Mouse (Mus musculus) heart, adult 2 months (tissue): Measurements from ENCODE around the gene Zfp651. TPM values are rescaled to one million over a fixed set of nuclear protein-coding genes. Genes with fewer than 3 reads are reported as not detected.

Experiments used
- DNase-seq, 2 experiments: peaks; one replicate each; pipeline ENCODE4 v3.0.0; 2021
- H3K27ac ChIP-seq: fragments of 200-600 bp; 2 replicates; pipeline ENCODE4 v1.8.1; 2022
- H3K27me3 ChIP-seq: fragments of 200-500 bp; 2 replicates; pipeline ENCODE4 v1.6.1; 2012; ENCODE audit warnings: mild to moderate bottlenecking, low read length, inconsistent platforms, mixed read lengths; ENCODE audit not compliant: control insufficient read depth, insufficient read depth
- H3K36me3 ChIP-seq: fragments of 200-500 bp; 2 replicates; pipeline ENCODE4 v1.6.1; 2012; ENCODE audit warnings: low read length, inconsistent platforms; ENCODE audit not compliant: control insufficient read depth, insufficient read depth
- H3K4me1 ChIP-seq: fragments of 200-500 bp; 2 replicates; pipeline ENCODE4 v1.6.1; 2011; ENCODE audit warnings: low read length; ENCODE audit not compliant: control insufficient read depth, insufficient read depth
- H3K4me3 ChIP-seq: fragments of 200-600 bp; 2 replicates; pipeline ENCODE4 v1.8.1; 2022
- H3K79me2 ChIP-seq: fragments of 200-500 bp; replicated peaks from 2 replicates; pipeline ENCODE4 v1.6.1; 2012; ENCODE audit warnings: mild to moderate bottlenecking, inconsistent platforms, low read length, moderate library complexity, mixed read lengths; ENCODE audit not compliant: control insufficient read depth, insufficient read depth
- H3K9ac ChIP-seq: fragments of 200-500 bp; 2 replicates; pipeline ENCODE4 v1.6.1; 2012; ENCODE audit warnings: low read depth, mild to moderate bottlenecking, control low read depth, inconsistent platforms, low read length, mixed read lengths
- CTCF ChIP-seq: fragments of 200-600 bp; IDR thresholded peaks from 2 replicates; pipeline ENCODE4 v1.8.1; 2022; ENCODE audit warnings: antibody characterized with exemption, mild to moderate bottlenecking, moderate library complexity
- EP300 ChIP-seq: fragments of 200-500 bp; IDR thresholded peaks from 2 replicates; pipeline ENCODE4 v1.6.1; 2011; ENCODE audit warnings: low read depth, low read length, control low read depth; ENCODE audit not compliant: insufficient read depth
- POLR2A ChIP-seq: fragments of 200-500 bp; IDR thresholded peaks from 2 replicates; pipeline ENCODE4 v1.6.1; 2011; ENCODE audit warnings: mild to moderate bottlenecking, low read depth, low read length, control low read depth; ENCODE audit not compliant: insufficient read depth
- WGBS: fragments of 180-500 bp; shearing (Covaris S2); methylation state at CpG from one replicate; pipeline ENCODE4 v1.1.7; 2018; 5-methylcytosine and 5-hydroxymethylcytosine counted together
- intact Hi-C: fragments of 180-260 bp; cut with DNase I; formaldehyde crosslinking; loops from one replicate; pipeline ENCODE4 v1.15.1; 2025
- polyA plus RNA-seq: library from polyadenylated mRNA; depleted of rRNA; stranded (reverse); fragments of >200 nt; gene quantifications from 2 replicates; pipeline ENCODE4 v1.2.3, GENCODE M21; 2012
- total RNA-seq, 2 experiments: library from RNA; stranded (reverse); gene quantifications; 2 replicates each; pipeline ENCODE4 v1.2.3; 2021

Zfp651 gene
- total and polyA plus RNA-seq, 3 experiments: 67.7 to 130 (median 117) TPM

DNA sequence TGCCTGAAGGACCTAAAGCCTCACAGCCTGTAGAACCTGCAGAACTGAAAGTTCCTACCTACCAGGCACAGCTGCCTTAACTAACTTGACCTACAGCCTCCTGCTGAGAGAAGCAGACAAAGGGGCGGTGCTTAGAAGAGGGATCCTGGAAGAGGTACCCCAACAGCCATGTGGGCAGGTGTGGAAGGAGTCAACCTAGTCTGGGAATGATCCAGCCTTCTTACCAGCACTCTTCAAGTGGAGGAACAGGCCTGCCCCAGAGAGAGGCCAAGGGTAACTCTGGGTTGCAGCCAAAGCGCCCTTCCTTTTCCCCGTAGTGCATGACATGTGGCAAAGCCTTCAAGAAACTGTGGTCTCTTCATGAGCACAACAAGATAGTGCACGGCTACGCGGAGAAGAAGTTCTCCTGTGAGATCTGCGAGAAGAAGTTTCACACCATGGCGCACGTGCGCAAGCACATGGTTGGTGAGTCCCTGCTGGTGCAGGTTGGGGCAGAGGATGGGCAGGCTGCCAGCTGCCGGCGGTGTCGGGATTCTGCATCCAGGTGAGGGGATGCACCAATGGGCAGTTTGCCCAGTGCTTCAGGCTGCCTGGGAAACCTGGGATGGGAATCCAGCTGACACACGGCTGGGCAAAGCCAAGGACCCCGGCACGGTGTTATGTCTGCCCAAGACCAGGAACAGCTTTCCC lies 6.2 kb downstream of the Zfp651 start:
- 80% methylated on average over 16 of the region's 16 CpGs for WGBS
- Histone ChIP-seq H3K4me3 (no peak overlapping the region), H3K9ac (no peak overlapping the region), H3K27me3 (no peaks in the 10 kb centered on the region), H3K36me3 (no peaks in the 10 kb centered on the region), H3K79me2 (no peaks in the 10 kb centered on the region), H3K27ac (no peak overlapping the region), H3K4me1 (peaks cover 2% of the 10 kb centered on the region)
- no peak for TF ChIP-seq POLR2A
- no peak for TF ChIP-seq CTCF
- no peak for TF ChIP-seq EP300
- peak in 1 of 2 experiments; percentile 17 for DNase-seq
- intact Hi-C loops: no loop called here

GRCm38 (mm10) chr9:121772412-121772811 lies 13.3 kb downstream of the Zfp651 start:
- H3K9ac ChIP-seq: no peak overlapping the region
- no peaks in the 10 kb centered on the region; the same call in 1 of the 2 replicates for H3K36me3 ChIP-seq
- H3K4me3 ChIP-seq: no peak overlapping the region
- no peak for TF ChIP-seq POLR2A
- no peak for TF ChIP-seq EP300
- TF ChIP-seq CTCF: no peak
- H3K79me2 ChIP-seq: no peaks in the 10 kb centered on the region
- intact Hi-C loops: no loop called here
- peaks cover 4% of the 10 kb centered on the region for H3K4me1 ChIP-seq
- H3K27me3 ChIP-seq: no peaks in the 10 kb centered on the region
- DNase-seq: no peak
- peak overlapping the region; percentile 20; the same call in 1 of the 2 replicates for H3K27ac ChIP-seq
- WGBS: 40% methylated on average over 5 of the region's 5 CpGs

DNA sequence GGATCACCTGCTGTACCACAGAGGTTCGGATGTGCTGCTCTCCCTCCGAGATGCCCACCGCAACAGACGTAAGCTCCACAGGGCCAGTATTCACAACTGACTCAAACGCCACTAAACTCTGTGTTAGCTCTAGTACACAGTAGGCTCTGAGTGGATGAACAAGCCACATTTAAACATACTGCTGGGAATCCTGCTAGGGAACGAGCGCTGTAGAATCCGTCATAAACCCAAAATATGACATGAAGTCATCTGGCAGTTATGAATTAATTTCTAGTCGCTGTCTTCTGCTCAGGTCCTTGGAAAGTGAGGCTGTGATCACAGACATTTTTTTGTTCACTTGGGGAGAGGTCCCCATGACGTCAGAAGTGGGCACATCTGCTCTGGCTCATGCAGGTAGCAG lies 16.8 kb downstream of the Zfp651 start:
- intact Hi-C loops: loop anchor here (2.0 to 5.0 kb wide), 2 partner anchors 15 to 46 kb away; no protein-coding TSS in a partner anchor
- H3K4me3 ChIP-seq: no peak overlapping the region
- 61% methylated on average over 10 of the region's 10 CpGs for WGBS
- TF ChIP-seq CTCF (no peak), EP300 (no peak)
- peak overlapping the region; percentile 86 for H3K27ac ChIP-seq
- H3K9ac ChIP-seq: no peak overlapping the region; the same call in 1 of the 2 replicates
- no peaks in the 10 kb centered on the region for H3K79me2 ChIP-seq
- peaks cover 4% of the 10 kb centered on the region for H3K4me1 ChIP-seq
- H3K27me3 ChIP-seq: no peaks in the 10 kb centered on the region
- no peak for DNase-seq
- no peaks in the 10 kb centered on the region; the same call in 1 of the 2 replicates for H3K36me3 ChIP-seq

GRCm38 (mm10) chr9:121776511-121776910 lies 17.4 kb downstream of the Zfp651 start:
- DNase-seq: peak in 1 of 2 experiments; percentile 50
- Histone ChIP-seq H3K79me2 (no peaks in the 10 kb centered on the region), H3K27me3 (no peaks in the 10 kb centered on the region), H3K4me1 (peaks cover 4% of the 10 kb centered on the region), H3K9ac (peak overlapping the region; percentile 62), H3K36me3 (no peaks in the 10 kb centered on the region; the same call in 1 of the 2 replicates), H3K4me3 (no peak overlapping the region), H3K27ac (peak overlapping the region; percentile 86)
- TF ChIP-seq POLR2A (no peak; the same call in 1 of the 2 replicates), CTCF (no peak), EP300 (no peak)
- intact Hi-C loops: loop anchor here (2.0 to 5.0 kb wide), 2 partner anchors 14 to 46 kb away; no protein-coding TSS in a partner anchor
- WGBS: 48% methylated on average over 7 of the region's 7 CpGs

DNA sequence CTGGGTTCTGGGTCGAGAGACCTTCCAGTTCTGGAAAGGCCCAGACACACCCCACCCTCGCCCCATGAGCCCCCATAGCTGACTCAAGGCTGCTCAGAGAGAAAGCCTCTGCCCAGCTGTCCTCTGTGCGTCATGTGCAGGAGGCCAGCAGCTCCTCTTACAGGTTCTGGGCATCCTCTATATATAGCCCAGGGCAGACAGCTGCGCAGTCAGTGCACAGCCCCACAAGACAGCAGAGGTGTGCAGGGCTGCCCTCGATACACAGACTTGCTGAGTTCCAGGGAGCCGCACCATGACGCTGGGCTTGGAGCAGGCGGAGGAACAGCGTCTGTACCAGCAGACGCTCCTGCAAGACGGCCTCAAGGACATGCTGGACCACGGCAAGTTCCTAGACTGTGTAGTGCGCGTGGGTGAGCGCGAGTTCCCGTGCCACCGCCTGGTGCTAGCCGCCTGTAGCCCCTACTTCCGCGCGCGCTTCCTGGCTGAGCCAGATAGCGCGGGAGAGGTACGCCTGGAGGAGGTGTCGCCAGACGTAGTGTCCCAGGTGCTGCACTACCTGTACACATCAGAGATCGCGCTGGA lies 18.4 kb downstream of the Zfp651 start, which contains the start of gene Klhl40:
TSS of gene Klhl40 (plus strand) at position 124 of the 582 bp plus-strand sequence.
- DNase-seq: peak; percentile 41 to 49
- Histone ChIP-seq H3K9ac (peak within 1 kb of the TSS; percentile 62), H3K4me1 (peaks cover 4% of the 10 kb centered on the region), H3K79me2 (no peaks in the 10 kb centered on the region), H3K36me3 (no peaks in the 10 kb centered on the region; the same call in 1 of the 2 replicates), H3K27me3 (no peaks in the 10 kb centered on the region), H3K4me3 (peak within 1 kb of the TSS; percentile 4), H3K27ac (peak within 1 kb of the TSS; percentile 86)
- WGBS: 10% methylated on average over 30 of the region's 30 CpGs
- no peak for TF ChIP-seq CTCF
- TF ChIP-seq POLR2A: peak; percentile 30; the same call in 1 of the 2 replicates
- intact Hi-C loops: loop anchor here (2.0 to 5.0 kb wide), 2 partner anchors 13 to 45 kb away; no protein-coding TSS in a partner anchor

GRCm38 (mm10) chr9:121778066-121778624 lies 19.0 kb downstream of the Zfp651 start:
- Histone ChIP-seq H3K9ac (peak overlapping the region; percentile 43), H3K27ac (no peak overlapping the region; the same call in 1 of the 2 replicates)
- DNase-seq: peak in 1 of 2 experiments; percentile 38

More at GRCm38 (mm10) chr9:121778066-121778624, 19.0 kb downstream of the Zfp651 start:
- Histone ChIP-seq H3K4me3 (peak overlapping the region; percentile 4), H3K4me1 (peaks cover 4% of the 10 kb centered on the region), H3K36me3 (no peaks in the 10 kb centered on the region; the same call in 1 of the 2 replicates), H3K79me2 (no peaks in the 10 kb centered on the region), H3K27me3 (no peaks in the 10 kb centered on the region)
- WGBS: 12% methylated on average over 54 of the region's 54 CpGs
- intact Hi-C loops: loop anchor here (5.0 kb wide), 1 partner anchor 44 kb away; no protein-coding TSS in a partner anchor
- peak; percentile 29 for TF ChIP-seq CTCF
- TF ChIP-seq POLR2A: no peak
- no peak for TF ChIP-seq EP300
